12 mouse cellular contexts compared by ENCODE assay signal in genomic region chr1:82759520-82759919, GRCm38 (mm10). TPM values are rescaled to one million over a fixed set of nuclear protein-coding genes. Genes with fewer than 3 reads are reported as not detected.
DNase-seq lines count a peak whose midpoint lies in the region; ATAC-seq and TF ChIP-seq lines count a peak whose summit lies in the region.
"Had no signal": no experiment of that assay in that cellular context is flagged by ENCODE, and none has a peak within 500 bp of the region (broad histone marks: within the 10 kb centered on the region; RNA-seq: fewer than 3 reads in every experiment).

No protein-coding gene starts in this region.

- H3K36me3 ChIP-seq in liver, embryonic 11.5 days (ENCODE audit: control insufficient read depth, insufficient read depth, low read length), result peaks cover 13% of the 10 kb centered on the region
- H3K36me3 ChIP-seq in liver, postnatal 0 days (replicated peaks; ENCODE audit: insufficient read depth, low read length), result peaks cover 15% of the 10 kb centered on the region

- peaks cover 2% of the 10 kb centered on the region; the same call in 1 of the 2 replicates for H3K9me3 ChIP-seq in liver, embryonic 11.5 days (ENCODE audit: control insufficient read depth, low read length)
- no peaks in the 10 kb centered on the region for H3K9me3 ChIP-seq in liver, postnatal 0 days (ENCODE audit: low read length)
- H3K9me3 ChIP-seq: heart, embryonic 15.5 days had no signal

- DNase-seq in CD4-positive, CD25-positive, alpha-beta regulatory T cell, adult 2 months (ENCODE audit: low read depth, low spot score), result peak; percentile 38
- DNase-seq in liver (peak; percentile 57), Patski (ENCODE audit: low read depth, low spot score) (no peak)
- no peak for DNase-seq in liver, embryonic 11.5 days (ENCODE audit: low spot score)
- DNase-seq in liver, postnatal 0 days, result peak; percentile 33
- DNase-seq in heart, postnatal 10 days, result no peak
- DNase-seq in left cerebral cortex, postnatal 4 days, result no peak

- H3K27me3 ChIP-seq in liver, embryonic 11.5 days (replicated peaks; ENCODE audit: control insufficient read depth, insufficient read depth, low read length), result no peaks in the 10 kb centered on the region
- H3K27me3 ChIP-seq in Patski, result no peaks in the 10 kb centered on the region
- H3K27me3 ChIP-seq in liver, postnatal 0 days (ENCODE audit: insufficient read depth, low read length), result no peaks in the 10 kb centered on the region
- H3K27me3 ChIP-seq: heart, embryonic 15.5 days had no signal

- peak; percentile 64 for TF ChIP-seq CTCF in Patski (IDR thresholded peaks at IDR 0.05)
- peak; percentile 65 for TF ChIP-seq CTCF in liver, postnatal 0 days (IDR thresholded peaks at IDR 0.05; ENCODE audit: low read depth)

- 75% methylated on average over 1 of the region's 1 CpGs for WGBS in liver, embryonic 11.5 days
- WGBS in liver, postnatal 0 days (ENCODE audit: insufficient replicate concordance), result 73% methylated on average over 1 of the region's 1 CpGs

- intact Hi-C loops in heart, postnatal 10 days (cut with DNase I), result no loop called here
- intact Hi-C loops in left cerebral cortex, postnatal 4 days (cut with DNase I), result no loop called here

- H3K27ac ChIP-seq in liver, embryonic 11.5 days (ENCODE audit: low read depth, low read length), result no peak overlapping the region
- H3K27ac ChIP-seq in liver, postnatal 0 days (ENCODE audit: low read depth), result no peak overlapping the region
- H3K27ac ChIP-seq: heart, embryonic 15.5 days had no signal

- no peak for TF ChIP-seq EP300 in liver, postnatal 0 days (IDR thresholded peaks at IDR 0.05; ENCODE audit: low read depth)

- H3K4me2 ChIP-seq in liver, embryonic 11.5 days, result no peak overlapping the region
- no peak overlapping the region for H3K4me2 ChIP-seq in liver, postnatal 0 days (ENCODE audit: low read depth, low read length)
- H3K4me2 ChIP-seq: heart, embryonic 15.5 days had no signal

- POLR2A ChIA-PET in Patski (lab: Charles Lee), result no interaction called here

- H3K4me3 ChIP-seq in liver, embryonic 11.5 days (ENCODE audit: low read depth, low read length), result no peak overlapping the region
- no peak overlapping the region for H3K4me3 ChIP-seq in liver, postnatal 0 days (ENCODE audit: low read depth, low read length)
- H3K4me3 ChIP-seq: heart, embryonic 15.5 days had no signal

- in situ Hi-C loops in Patski (cut with MboI; ENCODE audit: low pct_unique_long_range_greater_than_20kb), result no loop called here

- ATAC-seq in CD4-positive, CD25-positive, alpha-beta regulatory T cell, adult 4 months, result no peak
- no peak for ATAC-seq in liver, embryonic 11.5 days (replicated peaks; ENCODE audit: low FRiP score)
- ATAC-seq in Patski, result no peak
- ATAC-seq in liver, postnatal 0 days, result no peak

- no peaks in the 10 kb centered on the region for H3K4me1 ChIP-seq in liver, embryonic 11.5 days (replicated peaks; ENCODE audit: control insufficient read depth, insufficient read depth, low read length)
- no peaks in the 10 kb centered on the region for H3K4me1 ChIP-seq in liver, postnatal 0 days (ENCODE audit: insufficient read depth)
- H3K4me1 ChIP-seq: heart, embryonic 15.5 days had no signal

- CTCF ChIA-PET in Patski (lab: Charles Lee), result interaction anchor here (1.0 kb wide), 1 partner anchor 28 kb away, joined by 3 read pairs; no protein-coding TSS in a partner anchor

- H3K9ac ChIP-seq in liver, embryonic 11.5 days (ENCODE audit: low read depth, low read length), result no peak overlapping the region
- no peak overlapping the region for H3K9ac ChIP-seq in liver, postnatal 0 days (replicated peaks)
- H3K9ac ChIP-seq: heart, embryonic 15.5 days had no signal

RNA-seq across cellular contexts. Expression of gene Tm4sf20, which starts 8.7 kb away (rescaled TPM):
- polyA plus RNA-seq in CD4-positive, CD25-positive, alpha-beta regulatory T cell, adult 4 months (2017; shearing (Covaris generic)), result 1 to 10 TPM in 1 of 2 experiments, under 1 TPM in 1; 0.43 to 1.4 TPM
- 0.12 TPM in 1 of 2 replicates, not detected in the other for polyA plus RNA-seq in liver, embryonic 11.5 days (2014; fragmentation: Nextera tagmentation; extraction: Ambion mirVana)
- 0.06 TPM for polyA plus RNA-seq in Patski (2021)
- polyA plus RNA-seq in liver, postnatal 0 days (2015; fragmentation: Nextera tagmentation; extraction: Ambion mirVana), result not detected in 2 replicates
- not detected for total RNA-seq in heart, postnatal 10 days (2021)
- total RNA-seq in left cerebral cortex, postnatal 4 days (2021), result not detected
- total RNA-seq: layer of hippocampus, postnatal 25 days; megakaryocyte, adult 5-6 weeks had no signal
- polyA plus RNA-seq: heart, embryonic 15.5 days; testis, adult 2 months had no signal

RNA-seq across cellular contexts. Expression of gene Gm47791, which starts 11.5 kb away (rescaled TPM):
- not detected for polyA plus RNA-seq in CD4-positive, CD25-positive, alpha-beta regulatory T cell, adult 4 months (2017; shearing (Covaris generic))
- not detected in 2 replicates for polyA plus RNA-seq in liver, embryonic 11.5 days (2014; fragmentation: Nextera tagmentation; extraction: Ambion mirVana)
- not detected for polyA plus RNA-seq in Patski (2021)
- polyA plus RNA-seq in liver, postnatal 0 days (2015; fragmentation: Nextera tagmentation; extraction: Ambion mirVana), result not detected in 2 replicates
- total RNA-seq in heart, postnatal 10 days (2021), result not detected
- total RNA-seq in left cerebral cortex, postnatal 4 days (2021), result not detected
- total RNA-seq: layer of hippocampus, postnatal 25 days; megakaryocyte, adult 5-6 weeks had no signal
- polyA plus RNA-seq: heart, embryonic 15.5 days; testis, adult 2 months had no signal

RNA-seq across cellular contexts. Expression of gene Mff, which starts 34.8 kb away (rescaled TPM):
- polyA plus RNA-seq in CD4-positive, CD25-positive, alpha-beta regulatory T cell, adult 4 months (2017; shearing (Covaris generic)), result 100 to 1,000 TPM in 1 of 2 experiments, 10 to 100 TPM in 1; 82.4 to 102 TPM
- 273 and 281 TPM in 2 replicates for polyA plus RNA-seq in liver, embryonic 11.5 days (2014; fragmentation: Nextera tagmentation; extraction: Ambion mirVana)
- polyA plus RNA-seq in Patski (2021), result 219 TPM
- 125 and 130 TPM in 2 replicates for polyA plus RNA-seq in liver, postnatal 0 days (2015; fragmentation: Nextera tagmentation; extraction: Ambion mirVana)
- 100 to 1,000 TPM; 203 to 210 TPM for total RNA-seq in heart, postnatal 10 days (2021)
- 100 to 1,000 TPM; 257 to 259 TPM for total RNA-seq in left cerebral cortex, postnatal 4 days (2021)

Comparison
In these comparisons a context has a peak if more than half of its experiments do, and no peak if none do; other contexts are left out.
1. DNase-seq: peak in CD4-positive, CD25-positive, alpha-beta regulatory T cell, adult 2 months (single experiment), liver (single experiment) and liver, postnatal 0 days (single experiment); none in liver, embryonic 11.5 days (single experiment), Patski (single experiment), heart, postnatal 10 days (0 of 2) and left cerebral cortex, postnatal 4 days (single experiment).